Mouse (Mus musculus): ENCODE measurements around the gene Il1rapl2. TPM values are rescaled to one million over a fixed set of nuclear protein-coding genes. Genes with fewer than 3 reads are reported as not detected.

Il1rapl2 gene
- not detected for total RNA-seq (2023)

DNA sequence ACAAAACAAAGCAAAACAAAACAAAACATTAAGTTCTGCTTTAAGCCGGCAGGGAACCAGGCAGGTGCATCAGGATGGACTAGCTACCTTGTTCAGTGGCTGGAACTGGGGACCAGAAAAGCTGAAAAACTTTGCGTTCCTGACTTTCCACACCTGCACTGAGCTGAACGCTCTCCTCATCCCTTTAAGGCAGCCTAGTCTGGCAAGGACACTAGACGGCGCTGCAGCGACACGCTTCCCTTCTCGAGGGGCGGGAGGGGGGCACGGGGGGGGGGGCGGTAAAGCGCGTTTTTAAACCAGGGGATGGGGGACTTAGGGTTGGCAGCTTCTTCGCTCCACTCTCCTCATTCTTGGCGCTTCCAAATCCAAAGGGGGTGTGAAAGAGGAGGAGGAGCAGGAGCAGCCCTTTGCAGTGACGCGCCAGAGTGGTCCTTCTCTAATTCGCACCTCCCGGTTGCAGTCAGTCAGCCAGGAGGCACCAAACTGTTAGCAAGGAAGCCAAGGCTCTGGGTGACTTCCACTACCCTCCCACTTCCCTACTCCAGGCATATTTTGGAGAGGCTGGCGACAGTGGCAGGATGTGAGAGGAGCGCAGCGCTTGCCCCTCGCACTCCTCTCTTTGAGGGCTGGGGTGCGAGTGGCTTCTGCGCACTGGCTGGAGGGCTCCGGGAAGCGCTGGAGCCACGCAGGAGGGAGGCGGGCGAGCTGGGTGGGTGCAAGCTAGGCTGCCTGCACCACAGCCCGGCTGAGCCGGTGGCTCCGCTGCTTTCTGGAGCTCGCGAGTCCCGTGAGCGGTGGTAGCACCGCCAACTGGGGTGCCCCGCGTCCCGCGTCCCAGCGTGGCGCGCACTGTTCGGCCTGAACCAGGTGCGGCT is at the start of gene Il1rapl2:
TSS of gene Il1rapl2 (plus strand) at position 288 of the 875 bp plus-strand sequence.

DNA sequence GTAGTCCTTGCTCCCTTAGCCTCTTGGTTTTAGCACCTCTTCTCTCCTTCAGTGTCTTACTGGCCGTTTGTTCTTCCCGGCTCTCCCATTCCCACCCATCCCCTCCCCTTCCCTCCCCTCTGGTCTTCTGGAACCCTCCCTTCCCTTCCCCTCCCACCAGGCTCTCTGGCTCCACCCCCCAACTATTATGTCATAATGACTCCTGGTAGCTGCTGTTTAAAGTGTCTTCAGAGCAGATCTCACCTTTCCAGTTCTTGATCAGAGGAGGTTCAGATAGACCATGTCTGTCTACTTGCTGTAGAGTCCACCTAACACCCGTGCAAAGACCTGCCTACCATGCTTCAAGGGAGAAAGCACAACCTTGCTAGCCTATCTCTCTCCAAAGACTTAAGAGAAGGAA is 639.1 kb downstream of the Il1rapl2 start, which contains the start of gene Tex13a:
TSS of gene Tex13a (minus strand) at position 101 of the 400 bp plus-strand sequence.

All from CD8-positive naive resting alpha-beta T cell, adult 57 days (primary cell).